Mouse (Mus musculus): ENCODE data around the gene Antxr1. TPM values are rescaled to one million over a fixed set of nuclear protein-coding genes. Genes with fewer than 3 reads are reported as not detected.
A peak's percentile ranks its signal among the peaks of the same experiment; 100 is the strongest.

Antxr1 gene
- 10 to 100 TPM in 1 of 2 experiments, 1 to 10 TPM in 1; 9.8 to 11.7 TPM for total RNA-seq (2021)

DNA sequence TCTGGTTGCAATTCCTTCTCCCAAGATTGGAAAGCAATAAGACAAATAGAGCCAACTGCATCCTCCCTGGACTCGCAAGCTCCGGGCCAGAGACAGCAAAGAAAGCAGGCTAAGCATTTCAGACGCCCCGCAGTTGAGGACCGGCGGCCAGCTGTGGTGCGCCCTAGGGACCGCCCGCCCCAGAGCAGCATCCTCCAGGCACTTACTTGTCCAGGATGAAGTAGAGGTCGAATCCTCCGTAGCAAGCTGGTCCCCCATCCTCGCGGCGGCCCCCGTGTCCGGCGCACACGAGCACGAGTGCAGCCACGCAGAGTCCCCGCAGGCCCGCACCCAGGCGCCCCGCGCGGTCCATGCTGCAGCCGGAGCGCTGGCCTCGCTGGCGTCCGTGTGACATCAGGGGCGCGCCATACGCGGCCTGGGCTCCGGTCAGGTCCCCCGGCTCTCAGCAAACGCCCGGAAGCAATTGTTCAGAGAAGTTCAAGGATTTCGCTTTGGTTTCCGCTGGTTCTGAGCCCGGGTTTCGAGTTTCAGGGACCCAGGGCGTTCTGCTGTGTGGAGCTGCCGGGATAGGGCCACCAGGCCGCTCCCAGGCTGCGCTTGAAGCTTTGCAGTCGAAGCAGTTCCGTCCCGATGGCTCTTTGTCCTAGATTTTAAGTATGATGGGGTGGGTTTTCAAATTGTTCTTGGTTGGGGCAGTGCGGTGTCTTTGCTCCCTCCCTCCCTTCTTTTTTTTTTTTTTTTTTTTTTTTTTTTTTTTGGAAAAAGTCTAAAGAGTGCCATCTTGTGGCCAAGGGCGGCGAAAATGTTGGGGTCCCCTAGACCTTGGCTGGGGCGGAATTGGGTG lies at the start of gene Antxr1:
Antxr1 (minus strand) TSS at position 731 of the 844 bp plus-strand sequence.
- peak; percentile 27 for DNase-seq (ENCODE audit: low spot score)
- intact Hi-C loops (cut with DNase I): loop anchor here (1.0 kb wide), 1 partner anchor 234 kb away; no protein-coding TSS in a partner anchor

DNA sequence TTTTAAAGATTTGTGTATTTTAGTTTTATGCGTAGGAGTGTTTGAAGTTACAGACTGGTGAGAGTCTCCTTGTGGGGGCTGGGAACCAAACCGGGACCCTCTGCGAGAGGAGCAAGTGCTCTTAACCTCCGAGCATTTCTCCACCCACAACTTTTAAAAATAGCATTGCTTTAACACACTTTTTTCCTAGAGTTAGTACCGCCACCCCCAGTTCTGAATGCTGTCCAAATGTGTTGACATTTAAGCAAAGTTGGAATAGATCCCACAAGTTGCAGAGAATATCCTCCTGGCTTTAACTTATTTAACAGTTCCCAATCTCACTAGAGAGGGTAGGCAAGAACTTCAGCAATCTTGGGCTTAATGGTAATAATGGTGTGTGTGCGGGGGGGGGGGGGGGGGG lies 49.1 kb upstream of the Antxr1 start:
- intact Hi-C loops (cut with DNase I): no loop called here
- no peak for DNase-seq (ENCODE audit: low spot score)

GRCm38 (mm10) chr6:87383926-87384691 lies 48.5 kb upstream of the Antxr1 start:
- intact Hi-C loops (cut with DNase I): no loop called here
- DNase-seq (ENCODE audit: low spot score): no peak

DNA sequence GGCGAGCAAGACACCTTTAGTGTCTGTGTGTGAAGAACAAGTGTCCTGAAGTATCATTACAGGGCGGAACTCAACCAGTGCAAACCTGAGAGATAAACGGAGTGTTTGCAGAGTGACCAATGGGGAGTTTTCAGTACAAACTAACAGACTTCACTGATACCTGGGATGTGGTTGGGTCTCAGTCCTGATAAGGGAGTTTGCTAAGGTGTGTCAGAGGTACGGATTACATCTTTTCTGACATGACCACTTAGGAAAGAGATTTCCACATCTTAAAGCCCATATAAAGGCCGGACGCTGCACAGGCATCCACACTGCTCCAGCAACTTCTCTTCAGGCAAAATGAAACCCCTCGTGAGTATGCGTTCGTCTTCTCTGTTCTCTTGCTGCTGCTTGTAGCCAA lies 37.4 kb upstream of the Antxr1 start, which contains the start of gene Gkn2:
Gkn2 (plus strand) TSS at position 301 of the 400 bp plus-strand sequence.
- DNase-seq (ENCODE audit: low spot score): no peak
- intact Hi-C loops (cut with DNase I): no loop called here

DNA sequence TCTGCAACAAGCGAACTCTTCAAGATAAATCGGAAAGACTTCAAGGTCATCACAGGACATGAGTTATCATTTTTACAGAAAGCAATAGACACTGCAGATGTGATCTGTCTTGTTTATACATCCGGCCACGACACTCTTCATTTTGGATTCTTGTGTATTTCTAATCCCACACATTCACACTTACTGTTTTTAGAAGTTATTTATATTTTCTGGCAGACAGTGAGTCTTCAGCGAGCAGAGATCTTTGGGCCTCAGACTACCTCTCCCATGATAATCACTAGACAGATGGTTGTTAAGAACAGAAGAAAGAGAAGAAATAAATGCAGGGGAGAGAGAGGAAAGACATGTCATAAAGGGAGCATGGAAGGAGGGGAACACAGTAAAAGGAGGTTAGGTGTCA lies 33.6 kb upstream of the Antxr1 start:
- no peak for DNase-seq (ENCODE audit: low spot score)
- intact Hi-C loops (cut with DNase I): no loop called here

DNA sequence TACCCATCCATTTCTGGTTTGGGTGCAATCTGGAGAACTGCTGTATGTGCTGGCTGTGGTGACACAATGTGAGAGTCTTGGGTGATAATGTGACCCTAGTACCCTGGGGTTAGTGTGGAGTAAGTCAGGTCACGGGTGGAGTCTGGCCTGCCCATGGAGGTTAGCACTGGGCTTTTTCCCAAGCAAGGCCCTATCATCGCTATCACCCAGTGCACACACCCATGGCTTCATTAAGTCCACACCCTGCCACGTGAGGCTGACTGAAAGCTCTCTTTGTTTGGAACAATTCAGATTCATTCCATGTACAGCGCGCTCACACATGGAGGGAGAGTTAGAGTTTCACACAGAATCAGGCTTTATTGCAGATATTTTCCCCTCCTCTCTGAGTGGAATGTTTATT lies 18.8 kb upstream of the Antxr1 start:
- no peak for DNase-seq (ENCODE audit: low spot score)
- intact Hi-C loops (cut with DNase I): no loop called here

DNA sequence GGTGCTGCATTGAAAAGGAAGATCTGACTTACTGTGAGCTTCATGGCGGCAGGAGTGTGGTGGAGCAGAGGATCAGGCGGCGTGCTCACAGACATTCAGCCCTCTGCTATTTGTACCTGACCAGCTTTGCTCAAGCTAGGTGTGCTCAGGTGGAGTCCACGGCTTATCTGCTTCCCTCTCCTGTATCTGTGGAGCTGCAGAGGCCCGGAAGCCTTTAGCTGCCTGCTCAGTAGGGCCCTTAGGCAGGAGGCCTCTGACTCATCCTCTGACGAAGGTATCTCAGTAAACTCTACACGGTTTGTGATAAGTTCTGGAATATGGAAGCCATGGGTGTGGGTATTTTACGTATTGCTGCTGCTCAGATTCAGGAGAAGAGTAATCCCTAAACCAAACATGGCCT lies 15.2 kb upstream of the Antxr1 start, which contains the start of gene Gkn1:
Gkn1 (minus strand) TSS at position 114 of the 400 bp plus-strand sequence.
- intact Hi-C loops (cut with DNase I): no loop called here
- no peak for DNase-seq (ENCODE audit: low spot score)

- intact Hi-C loops (cut with DNase I): loop anchor here (1.0 kb wide), 1 partner anchor 235 kb away; no protein-coding TSS in a partner anchor
- DNase-seq (ENCODE audit: low spot score): no peak
These were observed 294 bp upstream of the Antxr1 start for GRCm38 (mm10) chr6:87335935-87336295.

DNA sequence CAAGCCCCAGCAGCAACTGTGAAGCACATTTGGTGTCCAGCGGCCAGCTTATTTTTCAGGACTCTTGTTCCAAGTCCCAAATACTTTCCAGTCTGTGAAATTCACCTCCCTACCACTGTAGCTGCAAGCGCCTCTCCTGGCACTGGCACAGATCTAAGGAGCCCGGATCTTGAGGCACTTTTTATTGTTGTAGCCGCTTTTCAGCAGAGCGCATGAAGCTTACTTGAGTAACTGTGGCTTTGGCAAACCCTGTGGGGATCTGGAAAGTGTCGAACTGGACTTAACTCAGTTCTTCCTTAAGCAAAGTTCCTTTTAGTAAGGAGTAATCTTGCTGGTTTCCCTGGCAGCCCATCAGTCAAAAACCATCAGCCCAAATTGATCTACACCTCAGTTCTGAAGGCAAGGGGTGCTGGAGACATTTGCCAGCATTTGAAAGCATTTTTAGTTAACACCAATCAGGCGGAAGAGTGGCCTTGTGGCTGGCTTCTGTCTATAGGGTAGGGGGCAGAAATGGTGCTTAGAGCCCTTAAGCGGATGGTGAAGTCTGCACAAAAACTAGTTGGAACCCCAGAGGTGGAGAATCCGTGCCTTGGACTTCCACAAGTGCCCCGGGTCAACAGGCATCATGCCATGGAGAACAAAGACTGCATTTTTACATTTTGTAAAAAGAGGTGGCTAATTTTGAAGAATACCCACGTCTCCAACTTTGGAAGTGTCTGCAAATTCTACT lies 1.1 kb downstream of the Antxr1 start:
- intact Hi-C loops (cut with DNase I): loop anchor here (1.0 kb wide), 1 partner anchor 233 kb away; no protein-coding TSS in a partner anchor

GRCm38 (mm10) chr6:87332380-87332779 lies 3.2 kb downstream of the Antxr1 start:
- no peak for DNase-seq (ENCODE audit: low spot score)
- intact Hi-C loops (cut with DNase I): no loop called here

More for the DNA sequence above, 1.1 kb downstream of the Antxr1 start:
- no peak for DNase-seq (ENCODE audit: low spot score)

DNA sequence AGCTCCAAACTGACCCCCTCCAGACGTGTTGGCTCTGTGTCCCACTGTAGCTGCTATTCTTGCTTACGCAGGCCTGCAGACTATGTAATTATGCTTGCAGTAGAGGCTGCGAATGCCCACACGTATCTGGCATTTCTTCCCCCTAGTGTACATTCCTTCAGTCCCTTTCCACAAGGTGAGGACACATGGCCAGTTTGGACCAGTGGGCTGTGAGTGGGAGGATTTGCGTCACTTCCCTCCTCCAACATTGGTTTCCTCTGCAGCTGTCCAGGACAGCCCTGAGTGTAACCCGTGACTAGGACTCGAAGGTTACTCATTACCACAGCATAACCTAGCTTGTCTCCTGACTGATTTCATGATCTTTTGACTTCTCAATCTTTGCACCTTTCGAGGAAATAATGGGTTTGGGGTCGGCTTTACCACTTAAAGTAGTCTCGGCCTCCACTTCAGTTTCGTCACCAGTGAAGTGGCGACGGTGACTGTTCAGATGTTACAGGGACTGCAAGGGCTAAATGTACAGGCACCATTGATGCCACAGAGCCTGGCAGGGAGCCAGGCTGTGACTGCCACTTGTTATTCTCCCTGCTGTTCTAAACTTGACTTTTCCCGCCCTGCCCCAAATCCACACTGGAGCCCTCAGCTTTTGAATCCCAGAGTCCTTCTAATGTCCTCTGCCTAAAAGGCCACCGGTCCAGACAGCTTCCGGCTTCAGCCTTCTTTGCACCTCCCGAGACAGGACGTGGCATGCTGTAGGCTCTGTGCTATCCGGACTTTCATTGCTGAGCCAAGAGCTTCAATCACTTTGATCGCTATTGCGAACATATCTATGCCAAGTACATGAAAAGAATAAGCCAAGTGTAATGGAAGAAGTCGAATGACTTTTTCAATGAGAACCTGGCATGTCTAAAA lies 7.1 kb downstream of the Antxr1 start:
- intact Hi-C loops (cut with DNase I): no loop called here
- DNase-seq (ENCODE audit: low spot score): no peak

GRCm38 (mm10) chr6:87326932-87327331 lies 8.7 kb downstream of the Antxr1 start:
- no peak for DNase-seq (ENCODE audit: low spot score)
- intact Hi-C loops (cut with DNase I): no loop called here

DNA sequence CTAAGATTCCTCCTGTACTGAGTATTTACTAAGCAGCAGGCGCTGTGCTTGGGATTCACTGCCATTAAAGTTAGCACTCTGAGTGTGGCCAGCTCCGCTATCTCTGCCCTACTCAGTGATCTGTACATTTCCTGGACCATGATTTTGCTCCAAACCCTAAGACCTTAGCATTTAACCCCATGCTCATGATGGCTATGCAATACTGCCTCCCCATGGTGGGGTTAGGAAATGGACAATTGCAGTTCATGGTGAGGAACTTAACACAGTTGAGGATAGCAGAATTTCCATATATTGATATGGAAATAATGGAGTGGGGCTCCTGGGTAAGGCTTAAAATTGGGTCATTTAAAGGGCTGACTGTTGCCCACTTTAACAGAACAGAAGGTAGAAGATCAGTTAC lies 12.2 kb downstream of the Antxr1 start:
- DNase-seq (ENCODE audit: low spot score): no peak
- intact Hi-C loops (cut with DNase I): loop anchor here (1.0 kb wide), 1 partner anchor 222 kb away; no protein-coding TSS in a partner anchor

GRCm38 (mm10) chr6:87318651-87319050 lies 17.0 kb downstream of the Antxr1 start:
- DNase-seq (ENCODE audit: low spot score): no peak
- intact Hi-C loops (cut with DNase I): no loop called here

GRCm38 (mm10) chr6:87316966-87317365 lies 18.7 kb downstream of the Antxr1 start:
- DNase-seq (ENCODE audit: low spot score): peak; percentile 22
- intact Hi-C loops (cut with DNase I): no loop called here

- intact Hi-C loops (cut with DNase I): no loop called here
- no peak for DNase-seq (ENCODE audit: low spot score)
These were observed 22.9 kb downstream of the Antxr1 start for GRCm38 (mm10) chr6:87312761-87313160.

DNA sequence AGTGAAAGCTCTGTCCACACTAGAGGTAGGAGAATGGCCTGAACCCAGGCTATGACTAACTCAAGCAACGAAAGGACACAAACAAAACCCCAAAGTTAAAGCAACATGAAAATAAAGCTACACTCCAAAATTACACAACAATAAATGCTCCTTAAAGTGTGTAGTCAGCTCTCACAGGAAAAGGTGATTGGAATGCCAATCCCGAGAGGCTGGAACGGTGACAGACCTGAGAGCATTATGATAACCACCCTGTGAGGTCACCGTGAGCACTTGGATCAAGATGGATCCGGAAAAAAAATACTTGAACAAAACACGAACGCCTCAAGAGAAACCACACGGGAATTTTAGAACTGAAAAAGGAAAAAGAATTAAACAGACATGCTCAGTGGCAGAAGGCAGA lies 31.1 kb downstream of the Antxr1 start:
- DNase-seq (ENCODE audit: low spot score): no peak
- intact Hi-C loops (cut with DNase I): no loop called here

DNA sequence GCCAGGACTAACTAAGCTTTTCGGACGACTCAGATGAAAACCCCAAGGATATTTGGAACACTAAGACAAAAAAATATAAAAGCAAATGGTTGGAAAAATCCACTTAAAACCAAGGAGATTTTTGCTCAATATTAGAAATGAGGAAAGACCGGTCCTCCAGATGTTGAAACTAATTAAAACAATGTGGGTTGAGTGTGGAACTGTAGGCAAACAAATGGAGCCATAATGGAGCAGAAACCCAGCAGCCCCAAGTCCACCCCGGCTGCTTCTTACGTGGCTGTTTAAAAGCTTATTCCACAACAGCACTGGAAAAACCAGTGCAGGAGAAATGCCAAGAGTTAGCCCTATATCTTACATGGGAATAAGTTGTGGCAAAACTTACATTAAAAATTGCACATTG lies 32.9 kb downstream of the Antxr1 start:
- intact Hi-C loops (cut with DNase I): no loop called here
- DNase-seq (ENCODE audit: low spot score): no peak

DNA sequence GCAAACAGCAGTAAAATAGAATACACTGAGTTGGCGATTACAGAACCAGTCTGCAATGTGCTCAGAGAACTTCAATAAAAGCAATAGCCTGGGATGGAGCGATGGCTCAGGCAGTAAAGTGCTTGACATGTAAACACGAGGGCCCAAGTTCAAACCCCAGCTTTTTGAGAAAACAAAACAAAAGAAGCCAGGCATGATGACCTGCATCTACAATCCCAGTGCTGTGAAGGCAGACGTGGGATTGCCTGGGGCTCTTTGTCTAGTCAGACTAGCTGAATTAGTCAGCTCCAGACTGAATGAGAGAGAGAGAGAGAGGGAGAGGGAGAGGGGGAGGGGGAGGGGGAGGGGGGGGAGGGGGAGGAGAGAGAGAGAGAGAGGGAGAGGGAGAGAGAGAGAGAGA lies 33.6 kb downstream of the Antxr1 start:
- no peak for DNase-seq (ENCODE audit: low spot score)
- intact Hi-C loops (cut with DNase I): no loop called here
